Comparison of ENCODE assay signal across 9 mouse cellular contexts in genomic region chr1:52718068-52718748, GRCm38 (mm10). TPM values are rescaled to one million over a fixed set of nuclear protein-coding genes. Genes with fewer than 3 reads are reported as not detected.
DNase-seq lines count a peak whose midpoint lies in the region; ATAC-seq and TF ChIP-seq lines count a peak whose summit lies in the region.
"Had no signal": no experiment of that assay in that cellular context is flagged by ENCODE, and none has a peak within 500 bp of the region (broad histone marks: within the 10 kb centered on the region; RNA-seq: fewer than 3 reads in every experiment).

No protein-coding gene starts in this region.

- no peak for TF ChIP-seq CTCF in thymus, adult 2 months (IDR thresholded peaks at IDR 0.05; ENCODE audit: borderline replicate concordance, control insufficient read depth, extremely low read depth, insufficient read depth, low read length, poor library complexity)

- peaks cover 19% of the 10 kb centered on the region for H3K4me1 ChIP-seq in hindbrain, embryonic 13.5 days (replicated peaks)
- no peaks in the 10 kb centered on the region for H3K4me1 ChIP-seq in hindbrain, embryonic 11.5 days (replicated peaks; ENCODE audit: control insufficient read depth, insufficient read depth, low read length)
- no peaks in the 10 kb centered on the region for H3K4me1 ChIP-seq in embryonic facial prominence, embryonic 14.5 days (ENCODE audit: control insufficient read depth, insufficient read depth, low read length)
- H3K4me1 ChIP-seq in midbrain, embryonic 14.5 days (ENCODE audit: control insufficient read depth, insufficient read depth, low read length), result 0 out of 2 replicates have a peak, but pooled peaks cover 3% of the 10 kb centered on the region
- H3K4me1 ChIP-seq in thymus, adult 2 months (replicated peaks; ENCODE audit: control insufficient read depth, insufficient read depth, low read length), result no peaks in the 10 kb centered on the region

- H3K4me3 ChIP-seq in hindbrain, embryonic 13.5 days, result no peak overlapping the region
- no peak overlapping the region for H3K4me3 ChIP-seq in hindbrain, embryonic 11.5 days (ENCODE audit: low read depth, low read length)
- no peak overlapping the region for H3K4me3 ChIP-seq in embryonic facial prominence, embryonic 14.5 days (ENCODE audit: low read depth, low read length)
- no peak overlapping the region for H3K4me3 ChIP-seq in midbrain, embryonic 14.5 days (replicated peaks; ENCODE audit: low read depth, low read length)
- H3K4me3 ChIP-seq in thymus, adult 2 months (ENCODE audit: control insufficient read depth, insufficient read depth, low read length), result no peak overlapping the region

- no peak; the same call in 1 of the 2 replicates for ATAC-seq in hindbrain, embryonic 13.5 days (ENCODE audit: low FRiP score)
- no peak for ATAC-seq in hindbrain, embryonic 11.5 days (ENCODE audit: low FRiP score)
- 0 out of 2 replicates have a peak, but pooled peaks have one; percentile 26 for ATAC-seq in embryonic facial prominence, embryonic 14.5 days (ENCODE audit: low read depth)
- ATAC-seq in midbrain, embryonic 14.5 days (ENCODE audit: low FRiP score, low TSS enrichment), result no peak; the same call in 1 of the 2 replicates

- no peak for TF ChIP-seq POLR2A in thymus, adult 2 months (IDR thresholded peaks at IDR 0.05; ENCODE audit: control insufficient read depth, extremely low read depth, insufficient read depth, low read length, poor library complexity)

- H3K9ac ChIP-seq in hindbrain, embryonic 13.5 days, result no peak overlapping the region
- no peak overlapping the region for H3K9ac ChIP-seq in hindbrain, embryonic 11.5 days (ENCODE audit: low read depth, low read length)
- H3K9ac ChIP-seq in embryonic facial prominence, embryonic 14.5 days (ENCODE audit: low read depth, low read length), result no peak overlapping the region
- 0 out of 2 replicates have a peak overlapping the region, but pooled peaks have one; percentile 2 for H3K9ac ChIP-seq in midbrain, embryonic 14.5 days (replicated peaks; ENCODE audit: low read length)

- peak overlapping the region; percentile 27; the same call in 1 of the 2 replicates for H3K27ac ChIP-seq in hindbrain, embryonic 13.5 days
- no peak overlapping the region for H3K27ac ChIP-seq in hindbrain, embryonic 11.5 days (ENCODE audit: low read depth, low read length)
- no peak overlapping the region for H3K27ac ChIP-seq in embryonic facial prominence, embryonic 14.5 days (replicated peaks; ENCODE audit: low read depth, low read length)
- peak overlapping the region; percentile 37; the same call in 1 of the 2 replicates for H3K27ac ChIP-seq in midbrain, embryonic 14.5 days (replicated peaks; ENCODE audit: low read depth, low read length)
- H3K27ac ChIP-seq in thymus, adult 2 months (ENCODE audit: control insufficient read depth, insufficient read depth, low read length), result no peak overlapping the region

- 48% methylated on average over 3 of the region's 3 CpGs for WGBS in hindbrain, embryonic 13.5 days
- WGBS in hindbrain, embryonic 11.5 days, result 65% methylated on average over 3 of the region's 3 CpGs
- 38% methylated on average over 3 of the region's 3 CpGs for WGBS in embryonic facial prominence, embryonic 14.5 days
- WGBS in midbrain, embryonic 14.5 days, result 60% methylated on average over 3 of the region's 3 CpGs
- WGBS in thymus, adult 2 months, result 84% methylated on average over 3 of the region's 3 CpGs

- H3K4me2 ChIP-seq in hindbrain, embryonic 13.5 days, result no peak overlapping the region
- no peak overlapping the region for H3K4me2 ChIP-seq in hindbrain, embryonic 11.5 days (replicated peaks; ENCODE audit: low read depth, low read length)
- H3K4me2 ChIP-seq in embryonic facial prominence, embryonic 14.5 days (ENCODE audit: low read depth, low read length), result no peak overlapping the region
- H3K4me2 ChIP-seq in midbrain, embryonic 14.5 days (ENCODE audit: low read length), result no peak overlapping the region

- no peak for DNase-seq in hindbrain, embryonic 11.5 days (ENCODE audit: low spot score)
- DNase-seq in brain, adult 2 months (ENCODE audit: low read depth, low spot score), result peak; percentile 79
- DNase-seq in embryonic facial prominence, embryonic 14.5 days (ENCODE audit: low spot score), result peak; percentile 43
- DNase-seq in midbrain, embryonic 14.5 days, result peak; percentile 24
- no peak for DNase-seq in thymus, adult 2 months
- no peak for DNase-seq in cerebellum, postnatal 14 days
- DNase-seq: cerebellum, adult 8-10 months; liver had no signal

- no peaks in the 10 kb centered on the region for H3K9me3 ChIP-seq in hindbrain, embryonic 13.5 days
- H3K9me3 ChIP-seq in hindbrain, embryonic 11.5 days (ENCODE audit: control insufficient read depth, low read length), result no peaks in the 10 kb centered on the region
- H3K9me3 ChIP-seq in embryonic facial prominence, embryonic 14.5 days (ENCODE audit: control insufficient read depth, low read length), result no peaks in the 10 kb centered on the region
- no peaks in the 10 kb centered on the region for H3K9me3 ChIP-seq in midbrain, embryonic 14.5 days (ENCODE audit: control insufficient read depth, low read length)

- H3K36me3 ChIP-seq in hindbrain, embryonic 13.5 days, result no peaks in the 10 kb centered on the region
- H3K36me3 ChIP-seq in hindbrain, embryonic 11.5 days (ENCODE audit: control insufficient read depth, insufficient read depth, low read length), result no peaks in the 10 kb centered on the region
- no peaks in the 10 kb centered on the region for H3K36me3 ChIP-seq in embryonic facial prominence, embryonic 14.5 days (ENCODE audit: control insufficient read depth, insufficient read depth, low read length)
- H3K36me3 ChIP-seq in midbrain, embryonic 14.5 days (ENCODE audit: control insufficient read depth, insufficient read depth, low read length), result no peaks in the 10 kb centered on the region
- H3K36me3 ChIP-seq in thymus, adult 2 months (ENCODE audit: control insufficient read depth, insufficient read depth, low read length), result no peaks in the 10 kb centered on the region

- no peaks in the 10 kb centered on the region for H3K27me3 ChIP-seq in hindbrain, embryonic 13.5 days
- no peaks in the 10 kb centered on the region for H3K27me3 ChIP-seq in hindbrain, embryonic 11.5 days (ENCODE audit: control insufficient read depth, insufficient read depth, low read length)
- no peaks in the 10 kb centered on the region for H3K27me3 ChIP-seq in embryonic facial prominence, embryonic 14.5 days (replicated peaks; ENCODE audit: control insufficient read depth, insufficient read depth, low read length)
- no peaks in the 10 kb centered on the region for H3K27me3 ChIP-seq in midbrain, embryonic 14.5 days (ENCODE audit: control insufficient read depth, insufficient read depth, low read length)
- no peaks in the 10 kb centered on the region for H3K27me3 ChIP-seq in thymus, adult 2 months (ENCODE audit: control insufficient read depth, insufficient read depth, low read length)

RNA-seq across cellular contexts. Expression of gene Mfsd6, which starts 9.1 kb away (rescaled TPM):
- polyA plus RNA-seq in hindbrain, embryonic 13.5 days (2015; fragmentation: Nextera tagmentation; extraction: Ambion mirVana), result 7.8 and 8.9 TPM in 2 replicates
- 5.0 and 6.6 TPM in 2 replicates for polyA plus RNA-seq in hindbrain, embryonic 11.5 days (2014; fragmentation: Nextera tagmentation; extraction: Ambion mirVana)
- polyA plus RNA-seq in embryonic facial prominence, embryonic 14.5 days (2014; fragmentation: Nextera tagmentation; extraction: Ambion mirVana), result 3.2 and 3.5 TPM in 2 replicates
- polyA plus RNA-seq in midbrain, embryonic 14.5 days (2014; fragmentation: Nextera tagmentation; extraction: Ambion mirVana), result 10.3 and 12.0 TPM in 2 replicates
- 9.2 and 10.9 TPM in 2 replicates for polyA plus RNA-seq in thymus, adult 2 months (2012; rRNA removed)

Comparison
In these comparisons a context has a peak if more than half of its experiments do, and no peak if none do; other contexts are left out.
1. H3K27ac ChIP-seq: peak in hindbrain, embryonic 13.5 days (single experiment) and midbrain, embryonic 14.5 days (single experiment); none in hindbrain, embryonic 11.5 days (single experiment), embryonic facial prominence, embryonic 14.5 days (single experiment) and thymus, adult 2 months (single experiment).
2. DNase-seq: peak in brain, adult 2 months (single experiment), embryonic facial prominence, embryonic 14.5 days (single experiment) and midbrain, embryonic 14.5 days (single experiment); none in hindbrain, embryonic 11.5 days (single experiment), thymus, adult 2 months (single experiment) and cerebellum, postnatal 14 days (0 of 2).